Mouse (Mus musculus) left cerebral cortex, postnatal 4 days (tissue): ENCODE measurements around the gene Ak5. TPM values are rescaled to one million over a fixed set of nuclear protein-coding genes. Genes with fewer than 3 reads are reported as not detected.
"Not testable (repeated sequence)": the region's sequence is repeated elsewhere in the genome, so short reads cannot be mapped to it uniquely, and the experiment has no call there.

Source experiments
- DNase-seq: peaks from one replicate; pipeline ENCODE4 v3.0.0-alpha.2; 2022
- intact Hi-C: fragments of 180-260 bp; cut with DNase I; formaldehyde crosslinking; loops from one replicate; pipeline ENCODE4 v1.15.1; 2025
- total RNA-seq, 2 experiments: library from RNA; stranded (reverse); gene quantifications; 2 replicates each; pipeline ENCODE4 v1.2.3; 2021

Gene Ak5
- total RNA-seq, 2 experiments from 2014 or later = 37.3 to 47.7 TPM

- DNase-seq = no peak
- intact Hi-C loops = no loop called here
Observed at GRCm38 (mm10) chr3:152644610-152645009, 23.6 kb downstream of the Ak5 start.

- intact Hi-C loops = no loop called here
- DNase-seq = peak; percentile 46
Observed at GRCm38 (mm10) chr3:152625061-152625820, 42.9 kb downstream of the Ak5 start.

DNA sequence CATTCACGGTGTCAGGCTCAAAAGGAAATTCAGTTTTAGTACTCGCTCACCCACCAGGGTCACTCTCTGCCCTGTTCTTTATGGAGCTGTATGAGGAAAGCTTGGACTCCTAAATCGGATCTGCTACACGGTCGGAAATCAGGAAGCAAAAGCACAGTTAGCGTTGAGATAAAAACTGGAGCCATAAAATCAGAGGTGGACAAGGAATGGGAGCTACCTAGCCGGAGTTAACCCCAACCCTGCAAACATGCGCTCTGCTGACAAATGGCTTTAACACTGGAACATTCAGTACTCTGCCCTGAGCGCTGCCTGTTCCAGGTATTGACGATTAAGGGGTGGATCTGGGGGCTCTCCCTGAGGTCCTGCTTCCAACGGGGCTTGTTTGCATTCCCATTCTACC lies 47.6 kb downstream of the Ak5 start:
- DNase-seq = no peak
- intact Hi-C loops = no loop called here

- DNase-seq = no peak
- intact Hi-C loops = no loop called here
Observed at GRCm38 (mm10) chr3:152620058-152620457, 48.1 kb downstream of the Ak5 start.

DNA sequence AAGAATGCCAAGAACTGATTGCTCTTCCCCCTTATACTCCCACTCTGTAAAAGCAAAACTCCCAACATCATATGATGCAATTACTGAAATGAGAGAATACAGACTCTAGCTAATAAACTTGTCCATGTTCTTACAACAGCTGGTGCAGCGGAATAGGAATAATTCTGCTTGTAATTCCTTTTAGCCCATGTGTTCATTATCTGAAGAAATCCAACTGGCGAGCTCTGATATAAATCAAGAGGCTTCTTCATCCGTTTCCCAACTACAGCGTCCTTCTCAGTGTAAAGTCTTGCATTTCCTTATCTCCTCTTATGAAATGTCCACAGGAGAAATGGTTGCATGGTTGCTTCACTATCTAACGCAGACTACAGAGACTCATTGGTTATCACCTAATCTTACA lies 59.1 kb downstream of the Ak5 start:
- intact Hi-C loops = no loop called here
- DNase-seq = no peak

DNA sequence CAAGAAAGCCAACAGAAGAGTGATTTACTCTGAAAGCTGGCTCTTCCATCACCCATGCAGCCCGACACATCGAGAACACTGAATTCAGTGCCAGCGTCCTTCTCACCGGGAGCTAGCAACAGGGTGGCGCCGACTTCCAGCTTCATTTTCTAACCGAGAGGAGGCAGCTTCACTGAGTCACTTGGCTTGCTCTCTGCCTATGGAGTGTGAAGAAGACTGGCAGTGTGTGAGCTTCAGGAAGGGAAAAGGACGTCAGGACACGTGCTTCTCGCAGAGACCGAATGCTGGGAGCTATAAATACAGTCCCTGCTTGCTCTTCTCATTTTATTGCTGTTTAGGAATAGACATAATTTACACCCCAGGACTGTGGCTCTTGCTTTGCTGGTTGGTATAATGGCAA lies 62.3 kb downstream of the Ak5 start:
- no peak for DNase-seq
- intact Hi-C loops = no loop called here

DNA sequence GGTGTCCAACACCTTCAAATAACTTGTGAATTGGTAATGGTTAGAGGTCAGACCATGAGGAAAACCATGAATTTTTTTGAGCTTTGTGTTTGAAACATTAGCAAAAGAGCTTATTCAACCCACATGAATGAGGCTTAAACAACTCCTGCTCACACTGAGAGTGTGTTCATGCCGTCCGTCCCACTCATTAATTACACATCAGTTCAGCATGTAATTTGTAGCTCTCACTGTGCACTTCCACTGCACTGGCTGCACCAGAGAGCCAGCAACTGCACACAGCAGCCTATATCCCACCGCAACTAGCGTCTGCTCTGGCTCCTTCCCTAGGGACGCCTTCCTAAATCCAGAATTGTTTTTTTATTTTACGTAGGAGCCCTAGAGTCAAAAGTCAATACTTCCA lies 68.5 kb downstream of the Ak5 start:
- no peak for DNase-seq
- intact Hi-C loops = no loop called here

GRCm38 (mm10) chr3:152596406-152597050 lies 71.6 kb downstream of the Ak5 start:
- intact Hi-C loops = no loop called here
- DNase-seq = no peak

DNA sequence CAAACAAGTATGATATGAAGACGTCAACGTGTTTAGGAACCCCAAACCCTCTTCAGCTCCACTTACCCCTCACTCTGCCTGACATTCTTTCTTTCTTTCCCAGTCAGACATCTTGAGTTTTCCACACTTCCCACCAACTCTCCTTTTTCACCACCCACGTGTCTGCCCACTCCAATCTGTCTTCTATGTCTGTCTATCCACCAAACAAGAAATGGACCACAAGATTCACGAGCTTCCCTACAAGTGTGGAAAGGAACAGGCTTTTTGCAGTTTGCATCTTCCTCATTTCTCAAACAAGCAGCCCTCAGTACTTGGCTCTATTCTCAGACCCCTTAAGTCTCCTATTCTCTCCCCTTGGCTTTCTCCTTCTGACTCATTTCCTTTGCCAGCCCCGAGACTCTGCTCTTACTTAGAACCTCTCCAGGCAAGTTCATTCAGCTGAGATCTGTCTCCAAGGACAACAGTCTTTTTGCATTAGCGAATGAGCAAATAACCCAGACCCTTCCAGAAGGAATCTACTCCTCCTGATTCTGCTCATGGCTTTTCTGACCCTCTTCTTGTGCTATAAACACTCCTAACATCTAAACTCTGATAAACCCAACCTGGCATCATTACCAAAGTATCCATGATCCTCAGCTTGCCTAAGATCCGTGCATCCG lies 75.3 kb downstream of the Ak5 start:
- DNase-seq = no peak

GRCm38 (mm10) chr3:152590491-152590890 lies 77.7 kb downstream of the Ak5 start:
- DNase-seq = no peak

More for the DNA sequence above, 75.3 kb downstream of the Ak5 start:
- intact Hi-C loops = no loop called here

DNA sequence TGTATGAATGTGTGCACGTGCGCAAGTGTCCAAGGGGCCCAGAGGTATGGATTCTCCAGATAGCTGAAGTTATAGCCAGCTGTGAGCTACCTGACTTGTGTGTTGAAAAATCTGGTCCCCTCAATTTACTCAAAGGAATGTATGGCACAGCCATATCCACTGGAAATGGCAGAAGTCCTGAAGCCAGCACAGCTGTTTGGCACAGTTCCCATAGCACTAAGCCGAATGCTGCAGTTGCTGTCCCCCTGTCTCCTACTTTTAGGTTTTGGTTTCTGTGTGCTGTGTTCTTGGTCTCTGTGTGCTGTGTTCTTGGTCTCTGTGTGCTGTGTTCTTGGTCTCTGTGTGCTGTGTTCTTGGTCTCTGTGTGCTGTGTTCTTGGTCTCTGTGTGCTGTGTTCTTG lies 79.1 kb downstream of the Ak5 start:
- intact Hi-C loops = not testable (repeated sequence)

More at GRCm38 (mm10) chr3:152590491-152590890, 77.7 kb downstream of the Ak5 start:
- intact Hi-C loops = no loop called here

DNA sequence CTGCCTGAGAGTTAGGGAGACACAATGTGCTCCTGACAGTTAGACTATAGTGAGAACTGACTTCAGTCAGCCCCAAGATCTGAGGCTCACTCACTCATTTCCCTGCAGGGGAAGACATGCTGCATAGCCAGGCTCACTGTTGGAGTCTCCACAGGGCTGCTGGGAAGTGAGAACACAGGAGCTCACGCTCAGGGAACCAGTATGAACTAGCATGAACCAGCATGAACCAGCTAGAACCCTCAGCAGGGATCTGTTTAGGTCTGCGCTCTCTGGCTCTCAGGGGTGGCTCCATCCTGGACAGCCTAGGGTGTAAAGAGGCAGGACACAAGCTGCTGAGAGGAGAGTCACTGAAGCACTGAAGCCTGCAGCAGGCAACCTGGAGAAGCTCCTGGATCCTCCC lies 81.2 kb downstream of the Ak5 start:
- intact Hi-C loops = no loop called here
- no peak for DNase-seq

More for the DNA sequence above, 79.1 kb downstream of the Ak5 start:
- not testable (repeated sequence) for DNase-seq

GRCm38 (mm10) chr3:152586191-152586590 lies 82.0 kb downstream of the Ak5 start:
- no peak for DNase-seq

GRCm38 (mm10) chr3:152585581-152585980 lies 82.6 kb downstream of the Ak5 start:
- no peak for DNase-seq
- intact Hi-C loops = no loop called here

More at GRCm38 (mm10) chr3:152586191-152586590, 82.0 kb downstream of the Ak5 start:
- intact Hi-C loops = no loop called here

DNA sequence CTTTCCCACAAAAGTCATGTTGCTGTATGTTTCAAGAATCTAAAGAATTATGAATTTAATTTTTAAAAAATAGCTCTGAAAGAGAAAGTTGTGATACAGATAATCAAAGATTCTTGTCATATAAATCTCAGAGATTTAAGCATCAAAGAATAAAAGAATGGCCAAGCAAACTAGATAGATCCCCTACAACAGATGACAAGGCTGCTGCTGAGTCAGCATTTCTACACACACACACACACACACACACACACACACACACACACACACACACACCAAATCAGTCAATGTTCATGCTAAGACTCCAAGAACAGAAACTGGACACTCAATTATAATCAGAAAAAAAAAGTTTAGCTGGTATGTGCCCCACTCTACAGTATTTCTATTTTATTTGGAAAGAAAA lies 85.1 kb downstream of the Ak5 start:
- intact Hi-C loops = no loop called here
- no peak for DNase-seq

- DNase-seq, intact Hi-C loops: not testable (repeated sequence)
Observed at GRCm38 (mm10) chr3:152581853-152582252, 86.3 kb downstream of the Ak5 start.

DNA sequence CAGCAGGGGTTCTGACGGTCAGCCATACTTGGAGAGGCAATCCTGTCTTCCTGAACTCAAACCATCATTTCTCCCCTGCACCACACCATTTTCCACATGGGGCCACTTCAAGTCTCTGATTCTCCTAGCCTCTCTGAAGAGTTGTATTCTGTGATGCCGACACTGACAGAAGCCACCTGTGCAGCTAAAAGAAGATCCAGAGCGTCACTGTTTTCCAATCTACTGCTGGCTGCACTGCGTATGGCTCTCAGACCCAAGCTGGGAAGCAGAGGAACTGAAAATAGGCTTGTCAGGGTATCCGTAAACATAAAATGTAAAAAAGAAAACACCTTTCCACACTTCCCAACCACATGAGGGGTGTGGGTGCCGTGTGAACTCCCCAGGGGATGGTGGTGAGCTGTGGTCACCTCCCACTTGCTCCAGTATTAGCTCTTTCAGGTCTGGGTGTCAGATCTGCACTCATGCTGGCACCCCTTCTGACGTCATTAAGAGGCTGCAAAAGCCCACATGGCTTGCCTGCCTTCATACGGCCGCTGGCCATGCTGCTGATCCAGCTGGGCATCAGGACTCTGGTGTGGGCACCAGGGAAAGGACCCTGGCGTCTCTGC lies 88.1 kb downstream of the Ak5 start:
- intact Hi-C loops = no loop called here
- DNase-seq = no peak

DNA sequence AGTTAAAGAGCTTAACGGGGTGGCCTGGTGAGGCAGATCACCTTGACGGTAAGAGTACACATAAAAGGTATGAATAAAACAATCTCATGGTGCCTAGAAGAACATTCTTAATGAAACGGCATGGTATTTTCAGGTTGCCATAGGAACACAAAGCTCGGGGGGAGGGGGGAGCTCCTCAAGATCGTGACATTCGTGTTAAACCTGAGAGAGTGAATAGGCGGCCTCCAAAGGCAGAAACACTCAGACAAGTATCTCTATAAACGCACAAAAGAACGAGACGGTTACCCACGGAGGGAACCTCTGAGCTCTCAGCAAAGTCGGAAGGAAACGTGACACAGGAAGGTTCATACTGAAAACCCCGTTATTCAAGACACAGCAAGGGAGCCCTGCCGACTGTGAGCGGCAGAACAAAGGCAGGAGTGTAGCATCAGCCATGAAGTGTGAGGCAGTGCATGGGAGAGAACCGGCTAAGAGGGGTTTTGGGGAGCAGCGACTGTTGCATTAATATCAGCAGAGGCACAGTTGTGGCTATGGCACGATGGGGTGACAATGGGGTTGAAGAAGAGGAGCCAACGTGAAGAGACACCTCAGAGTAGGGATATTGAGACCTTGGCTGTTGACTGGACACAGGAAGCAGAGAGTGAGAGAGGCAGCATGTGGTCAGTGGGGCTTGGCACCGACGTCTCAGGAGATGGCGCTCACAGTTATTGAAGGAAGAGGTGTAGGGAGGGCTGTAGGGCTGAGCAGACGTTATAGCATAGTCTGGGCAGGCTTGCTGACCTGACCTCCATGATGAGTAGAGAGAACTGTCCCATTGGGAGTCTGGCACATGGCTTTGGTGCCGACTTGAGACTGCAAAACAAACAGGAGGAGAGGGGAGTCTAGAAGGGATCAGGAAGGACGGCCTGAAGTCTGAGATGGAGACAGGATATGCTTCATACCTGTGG lies 89.6 kb downstream of the Ak5 start:
- intact Hi-C loops = no loop called here
- no peak for DNase-seq

GRCm38 (mm10) chr3:152577763-152578162 lies 90.4 kb downstream of the Ak5 start:
- no peak for DNase-seq
- intact Hi-C loops = no loop called here

DNA sequence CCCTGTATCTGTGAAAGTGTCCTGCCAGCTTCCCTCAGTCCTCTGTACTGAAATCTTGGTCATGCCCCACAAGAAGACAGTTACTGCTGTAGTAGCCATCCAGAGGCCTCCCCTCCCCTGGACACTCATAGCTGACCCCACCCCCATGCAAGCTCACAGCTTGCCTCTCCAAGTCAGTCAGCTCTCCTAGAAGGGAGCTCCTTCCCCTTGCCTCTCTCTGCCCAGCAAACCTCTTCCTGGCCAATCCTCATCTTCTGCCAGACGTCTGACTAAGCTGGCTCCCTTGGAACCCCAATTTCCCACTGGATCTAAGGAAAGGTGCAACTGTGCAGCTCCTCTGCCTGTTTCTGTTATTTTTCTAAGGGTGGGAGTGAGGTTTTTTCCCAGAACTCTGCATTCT lies 90.9 kb downstream of the Ak5 start:
- intact Hi-C loops = no loop called here
- no peak for DNase-seq
